Mouse (Mus musculus) CH12.LX (cell line): Measurements from ENCODE around the gene Ccs. TPM values are rescaled to one million over a fixed set of nuclear protein-coding genes. Genes with fewer than 3 reads are reported as not detected.

Experiments used
- DNase-seq: peaks from one replicate; pipeline ENCODE4 v3.0.0-alpha.2; 2013; ENCODE audit errors: extremely low read depth
- H3K27ac ChIP-seq: 2 replicates; pipeline ENCODE4 v1.5.1; 2012; ENCODE audit warnings: low read depth, mild to moderate bottlenecking, control low read depth, moderate library complexity; ENCODE audit not compliant: insufficient read depth
- H3K27me3 ChIP-seq: replicated peaks from 2 replicates; pipeline ENCODE3; 2012; ENCODE audit warnings: inconsistent platforms
- H3K36me3 ChIP-seq, 2 experiments: replicated peaks in 1 of 2; 2 replicates each; pipeline versions ENCODE3 to v1.6.1; 2012; ENCODE audit warnings: inconsistent platforms in 1 of 2, low read length in 1 of 2, mild to moderate bottlenecking in 1 of 2, mixed read lengths in 1 of 2, moderate library complexity in 1 of 2; ENCODE audit not compliant: control insufficient read depth in 1 of 2, insufficient read depth in 1 of 2
- H3K4me1 ChIP-seq, 2 experiments: 2 replicates each; pipeline ENCODE4 v1.6.1; 2012; ENCODE audit warnings: inconsistent platforms in 1 of 2, moderate library complexity in 1 of 2; ENCODE audit not compliant: insufficient read depth in 2 of 2, control insufficient read depth in 1 of 2
- H3K4me2 ChIP-seq: 2 replicates; pipeline ENCODE4 v1.6.1; 2012; ENCODE audit warnings: low read depth, mild to moderate bottlenecking, control low read depth; ENCODE audit not compliant: poor library complexity, insufficient read depth, severe bottlenecking
- H3K4me3 ChIP-seq, 3 experiments: fragments of 150-350 bp in 1 of 3; sonication (generic) in 1 of 3; replicated peaks in 1 of 3; 2 replicates each; pipeline versions ENCODE3 to v1.5.1; 2011 to 2012; ENCODE audit warnings: low read depth in 2 of 3, low read length in 2 of 3, mild to moderate bottlenecking in 2 of 3, moderate library complexity in 2 of 3, control low read depth in 1 of 3, improper control_type of control experiment in 1 of 3, inconsistent platforms in 1 of 3, mixed read lengths in 1 of 3; ENCODE audit not compliant: poor library complexity in 1 of 3
- H3K79me2 ChIP-seq: replicated peaks from 2 replicates; pipeline ENCODE4 v1.6.1; 2012; ENCODE audit warnings: mild to moderate bottlenecking, moderate library complexity; ENCODE audit not compliant: control insufficient read depth, poor library complexity, insufficient read depth, severe bottlenecking; ENCODE audit errors: extremely low read depth
- H3K9ac ChIP-seq: 2 replicates; pipeline ENCODE4 v1.6.1; 2012; ENCODE audit warnings: low read depth, mild to moderate bottlenecking, control low read depth, moderate library complexity; ENCODE audit not compliant: insufficient read depth
- H3K9me3 ChIP-seq: replicated peaks from 2 replicates; pipeline ENCODE3; 2012; ENCODE audit warnings: low read length, inconsistent platforms, mixed read lengths
- CHD1 ChIP-seq: IDR thresholded peaks from 2 replicates; pipeline ENCODE4 v1.6.1; 2012; ENCODE audit warnings: low read depth, low read length, improper control_type of control experiment, inconsistent platforms
- CTCF ChIP-seq, 2 experiments: IDR thresholded peaks in 1 of 2; conservative IDR thresholded peaks in 1 of 2; 2 replicates each; pipeline ENCODE4 v1.5.1; 2011 to 2012; ENCODE audit warnings: low read depth in 2 of 2, low read length in 2 of 2, improper control_type of control experiment in 1 of 2, inconsistent platforms in 1 of 2, mild to moderate bottlenecking in 1 of 2, moderate library complexity in 1 of 2
- IRF4 ChIP-seq: IDR thresholded peaks from 2 replicates; pipeline ENCODE4 v1.6.1; 2014; ENCODE audit warnings: low read depth, mild to moderate bottlenecking, inconsistent platforms, low read length, improper control_type of control experiment
- JUND ChIP-seq: conservative IDR thresholded peaks from 2 replicates; pipeline ENCODE4 v1.6.1; 2011; ENCODE audit warnings: low read depth, low read length, improper control_type of control experiment
- MAX ChIP-seq: IDR thresholded peaks from 2 replicates; pipeline ENCODE4 v1.6.1; 2011; ENCODE audit warnings: low read length, improper control_type of control experiment
- MAZ ChIP-seq: IDR thresholded peaks from 2 replicates; pipeline ENCODE4 v1.6.1; 2012; ENCODE audit warnings: low read depth, mild to moderate bottlenecking, inconsistent platforms, low read length, improper control_type of control experiment, moderate library complexity
- MEF2A ChIP-seq: IDR thresholded peaks from 2 replicates; pipeline ENCODE4 v1.6.1; 2014; ENCODE audit warnings: low read depth, mild to moderate bottlenecking, inconsistent platforms, low read length, improper control_type of control experiment, borderline replicate concordance
- MXI1 ChIP-seq: IDR thresholded peaks from 2 replicates; pipeline ENCODE4 v1.6.1; 2011; ENCODE audit warnings: mild to moderate bottlenecking, low read depth, low read length, improper control_type of control experiment
- PAX5 ChIP-seq: IDR thresholded peaks from 2 replicates; pipeline ENCODE4 v1.6.1; 2012; ENCODE audit warnings: low read length, inconsistent platforms, mixed read lengths
- POLR2A ChIP-seq: IDR thresholded peaks from 2 replicates; pipeline ENCODE4 v1.6.1; 2011; ENCODE audit warnings: low read depth, mild to moderate bottlenecking, improper control_type of control experiment, low read length
- POLR2AphosphoS2 ChIP-seq: IDR thresholded peaks from 2 replicates; pipeline ENCODE4 v1.6.1; 2011; ENCODE audit warnings: low read depth, low read length, improper control_type of control experiment
- RCOR1 ChIP-seq: conservative IDR thresholded peaks from 2 replicates; pipeline ENCODE4 v1.6.1; 2012; ENCODE audit warnings: low read depth, mild to moderate bottlenecking, inconsistent platforms, low read length, improper control_type of control experiment
- SIN3A ChIP-seq: IDR thresholded peaks from 2 replicates; pipeline ENCODE4 v1.6.1; 2012; ENCODE audit warnings: low read length, improper control_type of control experiment, inconsistent platforms
- SMC3 ChIP-seq: IDR thresholded peaks from 2 replicates; pipeline ENCODE4 v1.6.1; 2011; ENCODE audit warnings: low read depth, low read length, improper control_type of control experiment
- TBP ChIP-seq: conservative IDR thresholded peaks from 2 replicates; pipeline ENCODE4 v1.6.1; 2011; ENCODE audit warnings: low read depth, low read length, improper control_type of control experiment
- TCF12 ChIP-seq: IDR thresholded peaks from 2 replicates; pipeline ENCODE4 v1.6.1; 2014; ENCODE audit warnings: low read depth, mild to moderate bottlenecking, inconsistent platforms, low read length, improper control_type of control experiment
- UBTF ChIP-seq: IDR thresholded peaks from 2 replicates; pipeline ENCODE4 v1.6.1; 2012; ENCODE audit warnings: low read depth, mild to moderate bottlenecking, inconsistent platforms, low read length, improper control_type of control experiment, moderate library complexity
- USF1 ChIP-seq: IDR thresholded peaks from 2 replicates; pipeline ENCODE4 v1.6.1; 2014; ENCODE audit warnings: low read depth, mild to moderate bottlenecking, inconsistent platforms, low read length, improper control_type of control experiment
- USF2 ChIP-seq: conservative IDR thresholded peaks from 2 replicates; pipeline ENCODE4 v1.6.1; 2011; ENCODE audit warnings: low read depth, low read length, improper control_type of control experiment
- ZC3H11A ChIP-seq: IDR thresholded peaks from 2 replicates; pipeline ENCODE4 v1.6.1; 2012; ENCODE audit warnings: low read depth, mild to moderate bottlenecking, inconsistent platforms, low read length, improper control_type of control experiment
- dilution Hi-C: fragments of 300-500 bp; cut with MboI; formaldehyde crosslinking; loops from 2 replicates; pipeline ENCODE4 v1.14.3; 2020; ENCODE audit warnings: low sequenced_read_pairs; ENCODE audit not compliant: extremely low pct_unique_long_range_greater_than_20kb, extremely low pct_ligation_motif_present
- in situ Hi-C: fragments of 300-500 bp; cut with MboI; formaldehyde crosslinking; loops from 3 replicates; pipeline ENCODE4 v1.14.3; 2019; ENCODE audit warnings: low sequenced_read_pairs, low pct_ligation_motif_present, low pct_unique_long_range_greater_than_20kb, mixed read lengths
- polyA plus RNA-seq: library from polyadenylated mRNA; unstranded; fragments of >175 nt; gene quantifications from 2 replicates; pipeline ENCODE4 v1.2.1, GENCODE M21; 2012; ENCODE audit warnings: low read depth; ENCODE audit not compliant: insufficient read length
- total RNA-seq, 2 experiments: library from RNA; depleted of rRNA; stranded (reverse); fragments of 300-350 nt in 1 of 2; fragments of >200 nt in 1 of 2; gene quantifications; 2 replicates each; pipeline ENCODE4 v1.2.3; 2012 to 2014

Ccs gene
- total and polyA plus RNA-seq, 3 experiments, result 25.6 to 42.1 (median 32.0) TPM

- peak; percentile 76 for TF ChIP-seq TCF12
- TF ChIP-seq MEF2A, result 0 out of 2 replicates have a peak, but pooled peaks have one; percentile 3
- TF ChIP-seq USF2, result no peak
- peak; percentile 58; the same call in 1 of the 2 replicates for TF ChIP-seq SIN3A
- TF ChIP-seq POLR2AphosphoS2, result peak; percentile 91
- peak; percentile 23 for TF ChIP-seq MXI1
- no peak for TF ChIP-seq UBTF
- TF ChIP-seq POLR2A, result peak; percentile 84
- no peak for TF ChIP-seq RCOR1
Measured at GRCm38 (mm10) chr19:4793831-4794422, 45.2 kb downstream of the Ccs start, which contains the start of gene Rbm4 (continued).

GRCm38 (mm10) chr19:4793281-4793830 is 45.8 kb downstream of the Ccs start:
- H3K27me3 ChIP-seq, result no peaks in the 10 kb centered on the region
- peak overlapping the region; percentile 74 for H3K4me2 ChIP-seq
- peaks cover 22 to 53% of the 10 kb centered on the region in 2 experiments for H3K36me3 ChIP-seq
- peaks cover 87% of the 10 kb centered on the region for H3K79me2 ChIP-seq
- peaks cover 9 to 51% of the 10 kb centered on the region in 2 experiments; a peak in 3 of 4 replicates for H3K4me1 ChIP-seq
- peak overlapping the region; percentile 73 to 87 (median 74) for H3K4me3 ChIP-seq
- TF ChIP-seq MXI1 (peak; percentile 11; the same call in 1 of the 2 replicates), CTCF (conservative IDR thresholded peaks at IDR 0.05 in 1 of 2, IDR thresholded peaks at IDR 0.05 in 1 of 2; ENCODE audit: low read depth in 2 of 2, low read length in 2 of 2) (no peak), SIN3A (peak; percentile 78), USF1 (no peak), ZC3H11A (no peak), MEF2A (0 out of 2 replicates have a peak, but pooled peaks have one; percentile 34), SMC3 (no peak), TBP (no peak), JUND (no peak)
- H3K9me3 ChIP-seq, result no peaks in the 10 kb centered on the region
- H3K9ac ChIP-seq, result peak overlapping the region; percentile 60
- H3K27ac ChIP-seq, result peak overlapping the region; percentile 33; the same call in 1 of the 2 replicates
- dilution Hi-C loops, result no loop called here
- in situ Hi-C loops, result no loop called here
- DNase-seq, result peak; percentile 49

GRCm38 (mm10) chr19:4786313-4786712 is 52.8 kb downstream of the Ccs start:
- Histone ChIP-seq H3K4me1 (peaks cover 11 to 51% of the 10 kb centered on the region in 2 experiments), H3K36me3 (peaks cover 71 to 97% of the 10 kb centered on the region in 2 experiments), H3K9me3 (no peaks in the 10 kb centered on the region), H3K27me3 (no peaks in the 10 kb centered on the region), H3K9ac (no peak overlapping the region), H3K79me2 (peaks cover 95% of the 10 kb centered on the region), H3K4me2 (no peak overlapping the region), H3K27ac (no peak overlapping the region), H3K4me3 (no peak overlapping the region)
- dilution Hi-C loops (no loop called here), in situ Hi-C loops (no loop called here)
- no peak for DNase-seq
- TF ChIP-seq CHD1, result no peak
- TF ChIP-seq MAX, result no peak
- no peak for TF ChIP-seq MXI1
- no peak for TF ChIP-seq TCF12
- TF ChIP-seq RCOR1, result no peak
- no peak for TF ChIP-seq IRF4
- TF ChIP-seq POLR2AphosphoS2, result no peak
- no peak for TF ChIP-seq MAZ
- no peak for TF ChIP-seq TBP
- TF ChIP-seq PAX5, result no peak
- TF ChIP-seq UBTF, result no peak
